Mouse (Mus musculus): ENCODE results near the gene Zranb2. TPM values are rescaled to one million over a fixed set of nuclear protein-coding genes. Genes with fewer than 3 reads are reported as not detected.

Zranb2 gene
- polyA plus RNA-seq, 1 experiment: 237 TPM

- Histone ChIP-seq H3K27ac (ENCODE audit: insufficient read depth, low read length) (no peak overlapping the region), H3K9ac (ENCODE audit: low read depth, poor library complexity, severe bottlenecking) (no peak overlapping the region), H3K27me3 (ENCODE audit: control insufficient read depth, insufficient read depth, low read length, poor library complexity, severe bottlenecking) (no peaks in the 10 kb centered on the region; the same call in 1 of the 2 replicates), H3K4me3 (ENCODE audit: low read depth, low read length) (no peak overlapping the region), H3K9me3 (replicated peaks; ENCODE audit: control insufficient read depth, insufficient read depth, low read length, poor library complexity, severe bottlenecking) (no peaks in the 10 kb centered on the region), H3K4me1 (ENCODE audit: control insufficient read depth, insufficient read depth, low read length) (no peaks in the 10 kb centered on the region), H3K36me3 (ENCODE audit: control insufficient read depth, insufficient read depth, low read length, poor library complexity, severe bottlenecking) (no peaks in the 10 kb centered on the region)
- no peak for TF ChIP-seq POLR2A (IDR thresholded peaks at IDR 0.05; ENCODE audit: insufficient read depth, low read length)
- TF ChIP-seq CTCF (IDR thresholded peaks at IDR 0.05; ENCODE audit: low read depth, low read length): no peak
- TF ChIP-seq EP300 (IDR thresholded peaks at IDR 0.05; ENCODE audit: insufficient read depth, low read depth, low read length): no peak
These were observed 48.9 kb downstream of the Zranb2 start for GRCm38 (mm10) chr3:157582626-157583405.

DNA sequence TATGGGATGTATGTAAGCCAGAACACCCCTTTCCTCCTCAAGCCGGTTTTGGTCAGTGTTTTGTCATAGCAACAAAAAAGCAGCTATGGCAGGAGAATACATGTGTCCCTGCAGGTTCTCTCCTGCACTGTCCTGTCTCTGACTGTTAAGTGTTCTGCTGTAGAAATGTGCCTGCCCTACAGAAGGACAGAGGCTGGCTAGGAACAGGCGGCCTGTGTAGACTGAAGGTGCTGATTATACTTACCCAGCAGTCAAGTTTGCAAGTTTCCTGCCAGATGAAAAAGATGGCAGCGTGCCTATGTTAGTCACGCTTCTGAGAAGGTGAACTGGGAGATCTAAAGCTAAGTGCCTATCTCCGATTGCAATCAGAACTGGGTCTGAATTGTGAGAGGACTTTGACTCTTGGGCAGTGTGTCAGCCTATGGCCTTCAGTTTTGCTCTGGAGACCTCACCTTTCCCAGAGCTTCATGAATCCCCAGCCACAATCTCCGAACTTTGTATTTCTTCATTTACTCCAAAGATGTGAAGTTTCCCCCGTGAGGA is 63.9 kb downstream of the Zranb2 start:
- no peak overlapping the region for H3K4me3 ChIP-seq (ENCODE audit: low read depth, low read length)
- H3K9me3 ChIP-seq (replicated peaks; ENCODE audit: control insufficient read depth, insufficient read depth, low read length, poor library complexity, severe bottlenecking): no peaks in the 10 kb centered on the region
- TF ChIP-seq CTCF (IDR thresholded peaks at IDR 0.05; ENCODE audit: low read depth, low read length) (no peak), POLR2A (IDR thresholded peaks at IDR 0.05; ENCODE audit: insufficient read depth, low read length) (no peak), EP300 (IDR thresholded peaks at IDR 0.05; ENCODE audit: insufficient read depth, low read depth, low read length) (no peak)
- H3K4me1 ChIP-seq (ENCODE audit: control insufficient read depth, insufficient read depth, low read length): no peaks in the 10 kb centered on the region
- no peaks in the 10 kb centered on the region for H3K27me3 ChIP-seq (ENCODE audit: control insufficient read depth, insufficient read depth, low read length, poor library complexity, severe bottlenecking)
- H3K9ac ChIP-seq (ENCODE audit: low read depth, poor library complexity, severe bottlenecking): no peak overlapping the region
- no peak overlapping the region for H3K27ac ChIP-seq (ENCODE audit: insufficient read depth, low read length)
- no peaks in the 10 kb centered on the region for H3K36me3 ChIP-seq (ENCODE audit: control insufficient read depth, insufficient read depth, low read length, poor library complexity, severe bottlenecking)

Other genes starting within 250 kb of the Zranb2 start
- gene Ptger3, start 32.7 kb downstream of the Zranb2 start, polyA plus RNA-seq (2011; ENCODE audit: insufficient read depth, insufficient read length, low read depth, missing spikeins): 0.32 TPM in 1 of 2 replicates, not detected in the other